Mouse (Mus musculus): Measurements from ENCODE around the gene Efhc1. TPM values are rescaled to one million over a fixed set of nuclear protein-coding genes. Genes with fewer than 3 reads are reported as not detected.

Gene Efhc1
- polyA plus RNA-seq, 1 experiment from 2014 or later = 1.9 TPM

- Histone ChIP-seq H3K27ac (replicated peaks in 1 of 2; ENCODE audit: control insufficient read depth in 1 of 2, insufficient read depth in 1 of 2, low read depth in 2 of 2, low read length in 2 of 2) (0 out of 4 replicates have a peak overlapping the region, but pooled peaks of 1 of the 2 experiments have one; percentile 19), H3K36me3 (ENCODE audit: control insufficient read depth, insufficient read depth, low read length) (peaks cover 46% of the 10 kb centered on the region)
- peak; percentile 47; the same call in 1 of the 2 replicates for ATAC-seq (ENCODE audit: insufficient number of reproducible peaks, insufficient read depth, low FRiP score, low read depth)
These were observed 57.5 kb downstream of the Efhc1 start for GRCm38 (mm10) chr1:21008891-21009290.

GRCm38 (mm10) chr1:21010282-21010800, 58.9 kb downstream of the Efhc1 start:
- no peak for ATAC-seq (ENCODE audit: insufficient number of reproducible peaks, insufficient read depth, low FRiP score, low read depth)
- no peak overlapping the region for H3K27ac ChIP-seq (replicated peaks in 1 of 2; ENCODE audit: control insufficient read depth in 1 of 2, insufficient read depth in 1 of 2, low read depth in 2 of 2, low read length in 2 of 2)
- no peak overlapping the region for H3K4me2 ChIP-seq (ENCODE audit: low read length)
- 54% methylated on average over 6 of the region's 6 CpGs for WGBS
- no peak overlapping the region for H3K9ac ChIP-seq (ENCODE audit: low read length)
- no peak overlapping the region for H3K4me3 ChIP-seq (ENCODE audit: control insufficient read depth in 1 of 2, insufficient read depth in 1 of 2, low read depth in 1 of 2, low read length in 2 of 2)
- no peaks in the 10 kb centered on the region for H3K9me3 ChIP-seq (ENCODE audit: control insufficient read depth, low read length)
- H3K27me3 ChIP-seq (ENCODE audit: control insufficient read depth, insufficient read depth, low read length) = no peaks in the 10 kb centered on the region
- peaks cover 10 to 26% of the 10 kb centered on the region in 2 experiments for H3K4me1 ChIP-seq (ENCODE audit: control insufficient read depth in 2 of 2, insufficient read depth in 2 of 2, low read length in 2 of 2)
- H3K36me3 ChIP-seq (ENCODE audit: control insufficient read depth, insufficient read depth, low read length) = peaks cover 35% of the 10 kb centered on the region

More at GRCm38 (mm10) chr1:21008891-21009290, 57.5 kb downstream of the Efhc1 start:
- peaks cover 6 to 16% of the 10 kb centered on the region in 2 experiments for H3K4me1 ChIP-seq (ENCODE audit: control insufficient read depth in 2 of 2, insufficient read depth in 2 of 2, low read length in 2 of 2)
- no peak overlapping the region for H3K4me2 ChIP-seq (ENCODE audit: low read length)
- H3K27me3 ChIP-seq (ENCODE audit: control insufficient read depth, insufficient read depth, low read length) = no peaks in the 10 kb centered on the region
- no peak overlapping the region for H3K4me3 ChIP-seq (ENCODE audit: control insufficient read depth in 1 of 2, insufficient read depth in 1 of 2, low read depth in 1 of 2, low read length in 2 of 2)
- WGBS = 46% methylated on average over 4 of the region's 4 CpGs
- H3K9me3 ChIP-seq (ENCODE audit: control insufficient read depth, low read length) = no peaks in the 10 kb centered on the region
- H3K9ac ChIP-seq (ENCODE audit: low read length) = no peak overlapping the region

- Histone ChIP-seq H3K4me1 (ENCODE audit: control insufficient read depth in 2 of 2, insufficient read depth in 2 of 2, low read length in 2 of 2) (peaks cover 8 to 19% of the 10 kb centered on the region in 2 experiments), H3K27me3 (ENCODE audit: control insufficient read depth, insufficient read depth, low read length) (no peaks in the 10 kb centered on the region), H3K4me3 (ENCODE audit: control insufficient read depth in 1 of 2, insufficient read depth in 1 of 2, low read depth in 1 of 2, low read length in 2 of 2) (no peak overlapping the region), H3K4me2 (ENCODE audit: low read length) (no peak overlapping the region), H3K9ac (ENCODE audit: low read length) (peak overlapping the region; percentile 30; the same call in 1 of the 2 replicates), H3K36me3 (ENCODE audit: control insufficient read depth, insufficient read depth, low read length) (peaks cover 20% of the 10 kb centered on the region), H3K27ac (replicated peaks in 1 of 2; ENCODE audit: control insufficient read depth in 1 of 2, insufficient read depth in 1 of 2, low read depth in 2 of 2, low read length in 2 of 2) (peak overlapping the region in 1 of 2 experiments; percentile 59; a peak in 1 of 4 replicates), H3K9me3 (ENCODE audit: control insufficient read depth, low read length) (no peaks in the 10 kb centered on the region)
- ATAC-seq (ENCODE audit: insufficient number of reproducible peaks, insufficient read depth, low FRiP score, low read depth) = peak; percentile 81
- 21% methylated on average over 8 of the region's 8 CpGs for WGBS
These were observed 63.0 kb downstream of the Efhc1 start for GRCm38 (mm10) chr1:21014463-21014862.

- H3K27ac ChIP-seq (replicated peaks in 1 of 2; ENCODE audit: control insufficient read depth in 1 of 2, insufficient read depth in 1 of 2, low read depth in 2 of 2, low read length in 2 of 2) = no peak overlapping the region
- peaks cover 0 to 4% of the 10 kb centered on the region in 2 experiments; a peak in 1 of 4 replicates for H3K4me1 ChIP-seq (ENCODE audit: control insufficient read depth in 2 of 2, insufficient read depth in 2 of 2, low read length in 2 of 2)
- no peak overlapping the region for H3K4me3 ChIP-seq (ENCODE audit: control insufficient read depth in 1 of 2, insufficient read depth in 1 of 2, low read depth in 1 of 2, low read length in 2 of 2)
- no peak overlapping the region for H3K9ac ChIP-seq (ENCODE audit: low read length)
- no peaks in the 10 kb centered on the region for H3K9me3 ChIP-seq (ENCODE audit: control insufficient read depth, low read length)
- ATAC-seq (ENCODE audit: insufficient number of reproducible peaks, insufficient read depth, low FRiP score, low read depth) = no peak
- no peaks in the 10 kb centered on the region for H3K36me3 ChIP-seq (ENCODE audit: control insufficient read depth, insufficient read depth, low read length)
- no peaks in the 10 kb centered on the region for H3K27me3 ChIP-seq (ENCODE audit: control insufficient read depth, insufficient read depth, low read length)
- no peak overlapping the region for H3K4me2 ChIP-seq (ENCODE audit: low read length)
- 82% methylated on average over 3 of the region's 3 CpGs for WGBS
These were observed 71.7 kb downstream of the Efhc1 start for GRCm38 (mm10) chr1:21023101-21023500.

- no peak overlapping the region for H3K27ac ChIP-seq (replicated peaks in 1 of 2; ENCODE audit: control insufficient read depth in 1 of 2, insufficient read depth in 1 of 2, low read depth in 2 of 2, low read length in 2 of 2)
- ATAC-seq (ENCODE audit: insufficient number of reproducible peaks, insufficient read depth, low FRiP score, low read depth) = no peak
- no peaks in the 10 kb centered on the region for H3K9me3 ChIP-seq (ENCODE audit: control insufficient read depth, low read length)
- H3K27me3 ChIP-seq (ENCODE audit: control insufficient read depth, insufficient read depth, low read length) = no peaks in the 10 kb centered on the region
- H3K4me3 ChIP-seq (ENCODE audit: control insufficient read depth in 1 of 2, insufficient read depth in 1 of 2, low read depth in 1 of 2, low read length in 2 of 2) = no peak overlapping the region
- no peak overlapping the region for H3K4me2 ChIP-seq (ENCODE audit: low read length)
- WGBS = 67% methylated on average over 5 of the region's 5 CpGs
- peaks cover 0 to 4% of the 10 kb centered on the region in 2 experiments; a peak in 1 of 4 replicates for H3K4me1 ChIP-seq (ENCODE audit: control insufficient read depth in 2 of 2, insufficient read depth in 2 of 2, low read length in 2 of 2)
- H3K9ac ChIP-seq (ENCODE audit: low read length) = no peak overlapping the region
- no peaks in the 10 kb centered on the region for H3K36me3 ChIP-seq (ENCODE audit: control insufficient read depth, insufficient read depth, low read length)
These were observed 73.8 kb downstream of the Efhc1 start for GRCm38 (mm10) chr1:21025203-21025602.

- no peak overlapping the region for H3K4me2 ChIP-seq (ENCODE audit: low read length)
- H3K9me3 ChIP-seq (ENCODE audit: control insufficient read depth, low read length) = no peaks in the 10 kb centered on the region
- H3K27ac ChIP-seq (replicated peaks in 1 of 2; ENCODE audit: control insufficient read depth in 1 of 2, insufficient read depth in 1 of 2, low read depth in 2 of 2, low read length in 2 of 2) = no peak overlapping the region
- ATAC-seq (ENCODE audit: insufficient number of reproducible peaks, insufficient read depth, low FRiP score, low read depth) = no peak
- WGBS = 75% methylated on average over 7 of the region's 7 CpGs
- no peaks in the 10 kb centered on the region for H3K36me3 ChIP-seq (ENCODE audit: control insufficient read depth, insufficient read depth, low read length)
- H3K4me1 ChIP-seq (ENCODE audit: control insufficient read depth in 2 of 2, insufficient read depth in 2 of 2, low read length in 2 of 2) = peaks cover 0 to 4% of the 10 kb centered on the region in 2 experiments; a peak in 1 of 4 replicates
- H3K4me3 ChIP-seq (ENCODE audit: control insufficient read depth in 1 of 2, insufficient read depth in 1 of 2, low read depth in 1 of 2, low read length in 2 of 2) = no peak overlapping the region
- no peak overlapping the region for H3K9ac ChIP-seq (ENCODE audit: low read length)
- H3K27me3 ChIP-seq (ENCODE audit: control insufficient read depth, insufficient read depth, low read length) = no peaks in the 10 kb centered on the region
These were observed 75.1 kb downstream of the Efhc1 start for GRCm38 (mm10) chr1:21026534-21026933.

GRCm38 (mm10) chr1:21029000-21029399, 77.6 kb downstream of the Efhc1 start:
- ATAC-seq (ENCODE audit: insufficient number of reproducible peaks, insufficient read depth, low FRiP score, low read depth) = no peak
- Histone ChIP-seq H3K36me3 (ENCODE audit: control insufficient read depth, insufficient read depth, low read length) (no peaks in the 10 kb centered on the region), H3K4me2 (ENCODE audit: low read length) (no peak overlapping the region), H3K9me3 (ENCODE audit: control insufficient read depth, low read length) (no peaks in the 10 kb centered on the region), H3K27ac (replicated peaks in 1 of 2; ENCODE audit: control insufficient read depth in 1 of 2, insufficient read depth in 1 of 2, low read depth in 2 of 2, low read length in 2 of 2) (no peak overlapping the region), H3K4me3 (ENCODE audit: control insufficient read depth in 1 of 2, insufficient read depth in 1 of 2, low read depth in 1 of 2, low read length in 2 of 2) (no peak overlapping the region), H3K4me1 (ENCODE audit: control insufficient read depth in 2 of 2, insufficient read depth in 2 of 2, low read length in 2 of 2) (no peaks in the 10 kb centered on the region), H3K27me3 (ENCODE audit: control insufficient read depth, insufficient read depth, low read length) (no peaks in the 10 kb centered on the region), H3K9ac (ENCODE audit: low read length) (no peak overlapping the region)
- WGBS = 83% methylated on average over 4 of the region's 4 CpGs

GRCm38 (mm10) chr1:21031650-21032049, 80.2 kb downstream of the Efhc1 start:
- no peak overlapping the region for H3K27ac ChIP-seq (replicated peaks in 1 of 2; ENCODE audit: control insufficient read depth in 1 of 2, insufficient read depth in 1 of 2, low read depth in 2 of 2, low read length in 2 of 2)
- H3K27me3 ChIP-seq (ENCODE audit: control insufficient read depth, insufficient read depth, low read length) = no peaks in the 10 kb centered on the region
- no peak overlapping the region for H3K9ac ChIP-seq (ENCODE audit: low read length)
- H3K36me3 ChIP-seq (ENCODE audit: control insufficient read depth, insufficient read depth, low read length) = peaks cover 7% of the 10 kb centered on the region; the same call in 1 of the 2 replicates
- no peaks in the 10 kb centered on the region for H3K9me3 ChIP-seq (ENCODE audit: control insufficient read depth, low read length)
- H3K4me1 ChIP-seq (ENCODE audit: control insufficient read depth in 2 of 2, insufficient read depth in 2 of 2, low read length in 2 of 2) = no peaks in the 10 kb centered on the region
- 89% methylated on average over 2 of the region's 2 CpGs for WGBS
- ATAC-seq (ENCODE audit: insufficient number of reproducible peaks, insufficient read depth, low FRiP score, low read depth) = no peak
- no peak overlapping the region for H3K4me3 ChIP-seq (ENCODE audit: control insufficient read depth in 1 of 2, insufficient read depth in 1 of 2, low read depth in 1 of 2, low read length in 2 of 2)
- no peak overlapping the region for H3K4me2 ChIP-seq (ENCODE audit: low read length)
